16 mouse cellular contexts compared by ENCODE assay signal in genomic region chr12:30944197-30944596, GRCm38 (mm10). TPM values are rescaled to one million over a fixed set of nuclear protein-coding genes. Genes with fewer than 3 reads are reported as not detected.
DNase-seq lines count a peak whose midpoint lies in the region; ATAC-seq lines count a peak whose summit lies in the region.
"Had no signal": no experiment of that assay in that cellular context is flagged by ENCODE, and none has a peak within 500 bp of the region (broad histone marks: within the 10 kb centered on the region; RNA-seq: fewer than 3 reads in every experiment).

No protein-coding gene starts in this region.

- H3K27me3 ChIP-seq in kidney, embryonic 15.5 days: no peaks in the 10 kb centered on the region
- no peaks in the 10 kb centered on the region for H3K27me3 ChIP-seq in forebrain, embryonic 15.5 days
- H3K27me3 ChIP-seq: intestine, embryonic 15.5 days; neural tube, embryonic 12.5 days had no signal

- WGBS in kidney, embryonic 15.5 days: 37% methylated on average over 3 of the region's 3 CpGs
- WGBS in forebrain, embryonic 15.5 days: 60% methylated on average over 3 of the region's 3 CpGs

- no peak overlapping the region for H3K4me3 ChIP-seq in kidney, embryonic 15.5 days (replicated peaks)
- no peak overlapping the region for H3K4me3 ChIP-seq in forebrain, embryonic 15.5 days
- H3K4me3 ChIP-seq: intestine, embryonic 15.5 days; midbrain, embryonic 10.5 days; neural tube, embryonic 12.5 days had no signal

- peaks cover 32% of the 10 kb centered on the region for H3K36me3 ChIP-seq in kidney, embryonic 15.5 days
- H3K36me3 ChIP-seq in forebrain, embryonic 15.5 days: peaks cover 14% of the 10 kb centered on the region
- H3K36me3 ChIP-seq: intestine, embryonic 15.5 days had no signal

- peak overlapping the region; percentile 76 for H3K27ac ChIP-seq in kidney, embryonic 15.5 days
- no peak overlapping the region for H3K27ac ChIP-seq in forebrain, embryonic 15.5 days (replicated peaks)
- H3K27ac ChIP-seq: intestine, embryonic 15.5 days; liver, embryonic 14.5 days; midbrain, embryonic 10.5 days; neural tube, embryonic 12.5 days had no signal

- H3K4me2 ChIP-seq in kidney, embryonic 15.5 days: no peak overlapping the region
- no peak overlapping the region for H3K4me2 ChIP-seq in forebrain, embryonic 15.5 days (replicated peaks)
- H3K4me2 ChIP-seq: intestine, embryonic 15.5 days; neural tube, embryonic 12.5 days had no signal

- H3K9me3 ChIP-seq in kidney, embryonic 15.5 days (replicated peaks): no peaks in the 10 kb centered on the region
- no peaks in the 10 kb centered on the region for H3K9me3 ChIP-seq in forebrain, embryonic 15.5 days
- H3K9me3 ChIP-seq: intestine, embryonic 15.5 days; midbrain, embryonic 10.5 days; neural tube, embryonic 12.5 days had no signal

- peaks cover 6% of the 10 kb centered on the region for H3K4me1 ChIP-seq in kidney, embryonic 15.5 days
- no peaks in the 10 kb centered on the region for H3K4me1 ChIP-seq in forebrain, embryonic 15.5 days
- H3K4me1 ChIP-seq: midbrain, embryonic 10.5 days had no signal

- H3K9ac ChIP-seq in kidney, embryonic 15.5 days: no peak overlapping the region
- H3K9ac ChIP-seq in forebrain, embryonic 15.5 days (replicated peaks): no peak overlapping the region
- H3K9ac ChIP-seq: forebrain, postnatal 0 days; intestine, embryonic 15.5 days; liver, embryonic 14.5 days; neural tube, embryonic 12.5 days had no signal

- ATAC-seq in kidney, embryonic 15.5 days (replicated peaks; ENCODE audit: low FRiP score): no peak
- no peak for ATAC-seq in forebrain, embryonic 15.5 days (replicated peaks)
- ATAC-seq: forebrain, postnatal 0 days had no signal

- DNase-seq in kidney, adult 11 months: no peak
- DNase-seq in embryo, embryonic 11 days: peak; percentile 30
- DNase-seq in embryo, embryonic 9.5 days (ENCODE audit: extremely low spot score): peak; percentile 7
- peak; percentile 72 for DNase-seq in retina, postnatal 1 day
- no peak for DNase-seq in adrenal gland, adult 2 months
- DNase-seq: cerebellum, adult 8-10 months; forebrain, postnatal 0 days; gastrocnemius, postnatal 10 days; heart, adult 18-20 months; left cerebral cortex, postnatal 4 days had no signal

RNA-seq across cellular contexts. Expression of gene Sh3yl1, which starts 32.7 kb away (rescaled TPM):
- polyA plus RNA-seq in kidney, embryonic 15.5 days (2015; fragmentation: Nextera tagmentation; extraction: Ambion mirVana): 25.2 and 27.5 TPM in 2 replicates
- 40.5 and 42.1 TPM in 2 replicates for polyA plus RNA-seq in forebrain, embryonic 15.5 days (2015; fragmentation: Nextera tagmentation; extraction: Ambion mirVana)
- total RNA-seq in adrenal gland, adult 2 months (2021): 1 to 10 TPM; 2.8 to 3.9 TPM
- 0.13 and 0.40 TPM in 2 replicates for polyA plus RNA-seq in adrenal gland, adult 2 months (2012; rRNA removed)

RNA-seq across cellular contexts. Expression of gene Acp1, which starts 32.8 kb away (rescaled TPM):
- 168 and 188 TPM in 2 replicates for polyA plus RNA-seq in kidney, embryonic 15.5 days (2015; fragmentation: Nextera tagmentation; extraction: Ambion mirVana)
- 129 TPM in 2 replicates for polyA plus RNA-seq in forebrain, embryonic 15.5 days (2015; fragmentation: Nextera tagmentation; extraction: Ambion mirVana)
- total RNA-seq in adrenal gland, adult 2 months (2021): 10 to 100 TPM; 51.4 to 56.8 TPM
- 2.5 and 6.5 TPM in 2 replicates for polyA plus RNA-seq in adrenal gland, adult 2 months (2012; rRNA removed)

Comparison
In these comparisons a context has a peak if more than half of its experiments do, and no peak if none do; other contexts are left out.
1. DNase-seq: peak in embryo, embryonic 11 days (single experiment), embryo, embryonic 9.5 days (single experiment) and retina, postnatal 1 day (single experiment); none in kidney, adult 11 months (single experiment) and adrenal gland, adult 2 months (single experiment).
2. RNA of gene Sh3yl1, which starts 32.7 kb away (polyA plus RNA-seq): 40.5 to 42.1 TPM in forebrain, embryonic 15.5 days and 25.2 to 27.5 TPM in kidney, embryonic 15.5 days; 0.13 to 0.40 TPM in adrenal gland, adult 2 months; every median in the first group is over 10 times any median in the second.
3. RNA of gene Acp1, which starts 32.8 kb away (polyA plus RNA-seq): 168 to 188 TPM in kidney, embryonic 15.5 days and 129 TPM in forebrain, embryonic 15.5 days; 2.5 to 6.5 TPM in adrenal gland, adult 2 months; every median in the first group is over 10 times any median in the second.